In the genomic region with DNA sequence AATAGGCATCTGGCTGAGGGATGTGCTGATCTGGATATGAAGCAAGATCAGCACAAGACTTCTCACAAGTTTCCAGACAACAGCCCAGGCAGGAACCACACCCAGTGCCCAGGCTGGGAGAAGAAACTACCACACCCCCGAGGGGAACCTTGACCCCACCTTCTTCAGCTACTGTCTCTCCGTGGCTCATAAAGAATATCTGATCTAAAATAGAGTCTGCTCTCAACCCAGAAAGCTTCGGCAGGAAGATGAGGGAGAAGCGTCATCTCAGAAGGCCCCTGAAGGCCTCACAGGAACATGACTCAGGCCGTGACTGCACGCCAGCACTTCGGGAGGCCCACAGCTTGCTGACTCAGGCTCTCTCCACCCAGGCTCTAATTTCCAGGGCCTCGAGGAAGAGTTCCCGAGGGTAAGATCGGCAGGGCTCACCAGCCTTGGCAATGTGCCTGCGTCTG, we compare ENCODE assay signal across 8 mouse cellular contexts. TPM values are rescaled to one million over a fixed set of nuclear protein-coding genes. Genes with fewer than 3 reads are reported as not detected.
DNase-seq lines count a peak whose midpoint lies in the region; ATAC-seq lines count a peak whose summit lies in the region.

No protein-coding gene starts in this region.

- no peaks in the 10 kb centered on the region for H3K36me3 ChIP-seq in neural tube, embryonic 13.5 days
- H3K36me3 ChIP-seq in heart, embryonic 13.5 days: no peaks in the 10 kb centered on the region
- no peaks in the 10 kb centered on the region for H3K36me3 ChIP-seq in macrophage (ENCODE audit: inconsistent target)
- H3K36me3 ChIP-seq in midbrain, embryonic 15.5 days (replicated peaks): no peaks in the 10 kb centered on the region

- ATAC-seq in neural tube, embryonic 13.5 days (ENCODE audit: low read depth): no peak
- ATAC-seq in heart, embryonic 13.5 days (ENCODE audit: extremely low read depth, insufficient number of reproducible peaks, low FRiP score, low TSS enrichment): no peak
- ATAC-seq in midbrain, embryonic 15.5 days (replicated peaks): no peak

- peaks cover 22% of the 10 kb centered on the region for H3K4me1 ChIP-seq in neural tube, embryonic 13.5 days (replicated peaks)
- peaks cover 80% of the 10 kb centered on the region for H3K4me1 ChIP-seq in heart, embryonic 13.5 days
- H3K4me1 ChIP-seq in midbrain, embryonic 15.5 days: no peaks in the 10 kb centered on the region

- no peak overlapping the region for H3K4me3 ChIP-seq in neural tube, embryonic 13.5 days
- no peak overlapping the region for H3K4me3 ChIP-seq in heart, embryonic 13.5 days
- no peak overlapping the region for H3K4me3 ChIP-seq in macrophage (ENCODE audit: inconsistent target)
- H3K4me3 ChIP-seq in midbrain, embryonic 15.5 days: no peak overlapping the region

- no peak overlapping the region for H3K9ac ChIP-seq in neural tube, embryonic 13.5 days
- no peak overlapping the region for H3K9ac ChIP-seq in heart, embryonic 13.5 days
- no peak overlapping the region for H3K9ac ChIP-seq in midbrain, embryonic 15.5 days

- peak overlapping the region; percentile 38 for H3K27ac ChIP-seq in neural tube, embryonic 13.5 days (replicated peaks)
- peak overlapping the region; percentile 68 for H3K27ac ChIP-seq in heart, embryonic 13.5 days (replicated peaks)
- H3K27ac ChIP-seq in macrophage: peak overlapping the region; percentile 90
- H3K27ac ChIP-seq in midbrain, embryonic 15.5 days: no peak overlapping the region

- H3K27me3 ChIP-seq in neural tube, embryonic 13.5 days: no peaks in the 10 kb centered on the region
- H3K27me3 ChIP-seq in heart, embryonic 13.5 days (replicated peaks): no peaks in the 10 kb centered on the region
- H3K27me3 ChIP-seq in midbrain, embryonic 15.5 days (replicated peaks): no peaks in the 10 kb centered on the region

- WGBS in neural tube, embryonic 13.5 days: 70% methylated on average over 11 of the region's 11 CpGs
- WGBS in heart, embryonic 13.5 days: 40% methylated on average over 11 of the region's 11 CpGs
- WGBS in macrophage (ENCODE audit: missing documents): 12% methylated on average over 9 of the region's 11 CpGs
- 77% methylated on average over 11 of the region's 11 CpGs for WGBS in midbrain, embryonic 15.5 days

- H3K9me3 ChIP-seq in neural tube, embryonic 13.5 days: no peaks in the 10 kb centered on the region
- H3K9me3 ChIP-seq in heart, embryonic 13.5 days: no peaks in the 10 kb centered on the region
- no peaks in the 10 kb centered on the region for H3K9me3 ChIP-seq in midbrain, embryonic 15.5 days

- no peaks in the 10 kb centered on the region for H3K79me2 ChIP-seq in macrophage (ENCODE audit: inconsistent target)

- H3K4me2 ChIP-seq in neural tube, embryonic 13.5 days: no peak overlapping the region
- H3K4me2 ChIP-seq in heart, embryonic 13.5 days: peak overlapping the region; percentile 3; the same call in 1 of the 2 replicates
- no peak overlapping the region for H3K4me2 ChIP-seq in midbrain, embryonic 15.5 days

- DNase-seq in neural tube, embryonic 10.5 days (ENCODE audit: extremely low spot score, low spot score): no peak
- peak; percentile 69 for DNase-seq in c-Kit-positive CD71-positive TER-119-negative erythroid progenitor cells, embryonic 14.5 days (ENCODE audit: low read depth)
- DNase-seq in kidney, postnatal 36 days: peak; percentile 74
- no peak for DNase-seq in embryo, embryonic 11 days

RNA-seq across cellular contexts. Expression of gene Col18a1, which starts 44.8 kb away (rescaled TPM):
- polyA plus RNA-seq in neural tube, embryonic 13.5 days (2015; fragmentation: Nextera tagmentation; extraction: Ambion mirVana): 63.3 and 64.2 TPM in 2 replicates
- 143 and 155 TPM in 2 replicates for polyA plus RNA-seq in heart, embryonic 13.5 days (2015; fragmentation: Nextera tagmentation; extraction: Ambion mirVana)
- 10 to 100 TPM in 6 of 26 experiments, 1 to 10 TPM in 11, under 1 TPM in 8, not detected in 1; 0.21 to 92.0 (median 4.3) TPM for total RNA-seq in macrophage (2018; cell fraction: chromatin; rRNA removed)
- 1 to 10 TPM in 22 of 26 experiments, under 1 TPM in 4; 0.75 to 6.8 (median 2.5) TPM for total RNA-seq in macrophage (2018; cell fraction: cytosol; rRNA removed)
- 10 to 100 TPM in 2 of 26 experiments, 1 to 10 TPM in 24; 1.3 to 32.2 (median 4.7) TPM for total RNA-seq in macrophage (2018; cell fraction: nucleus; rRNA removed)
- 1.1 to 15.2 TPM (median 3.7 TPM) in 3 replicates for polyA plus RNA-seq in macrophage (2018)
- polyA plus RNA-seq in midbrain, embryonic 15.5 days (2015; fragmentation: Nextera tagmentation; extraction: Ambion mirVana): 33.6 and 35.8 TPM in 2 replicates

RNA-seq across cellular contexts. Expression of gene Pofut2, which starts 47.9 kb away (rescaled TPM):
- polyA plus RNA-seq in neural tube, embryonic 13.5 days (2015; fragmentation: Nextera tagmentation; extraction: Ambion mirVana): 62.3 and 69.6 TPM in 2 replicates
- polyA plus RNA-seq in heart, embryonic 13.5 days (2015; fragmentation: Nextera tagmentation; extraction: Ambion mirVana): 120 and 122 TPM in 2 replicates
- 100 to 1,000 TPM in 9 of 26 experiments, 10 to 100 TPM in 17; 27.2 to 323 (median 74.2) TPM for total RNA-seq in macrophage (2018; cell fraction: chromatin; rRNA removed)
- 10 to 100 TPM; 30.4 to 85.8 (median 50.3) TPM for total RNA-seq in macrophage (2018; cell fraction: cytosol; rRNA removed)
- 100 to 1,000 TPM in 5 of 26 experiments, 10 to 100 TPM in 21; 37.1 to 164 (median 63.5) TPM for total RNA-seq in macrophage (2018; cell fraction: nucleus; rRNA removed)
- polyA plus RNA-seq in macrophage (2018): 44.9 to 65.4 TPM (median 49.4 TPM) in 3 replicates
- 58.0 and 59.2 TPM in 2 replicates for polyA plus RNA-seq in midbrain, embryonic 15.5 days (2015; fragmentation: Nextera tagmentation; extraction: Ambion mirVana)

Comparison
In these comparisons a context has a peak if more than half of its experiments do, and no peak if none do; other contexts are left out.
1. DNase-seq: peak in c-Kit-positive CD71-positive TER-119-negative erythroid progenitor cells, embryonic 14.5 days (single experiment) and kidney, postnatal 36 days (2 of 2); none in neural tube, embryonic 10.5 days (single experiment) and embryo, embryonic 11 days (single experiment).